Mouse (Mus musculus) heart, embryonic 12.5 days (tissue): Measurements from ENCODE around the gene 1110004F10Rik. TPM values are rescaled to one million over a fixed set of nuclear protein-coding genes. Genes with fewer than 3 reads are reported as not detected.

ENCODE experiments used
- ATAC-seq: fragments of 200-750 bp; cut with Nextera tagmentation; 2 replicates; pipeline ENCODE4 v1.8.0; 2017; ENCODE audit warnings: moderate TSS enrichment, moderate library complexity; ENCODE audit not compliant: insufficient number of reproducible peaks, low FRiP score
- H3K27ac ChIP-seq: fragments of 300-500 bp; sonication (generic); 2 replicates; pipeline ENCODE4 v1.5.1; 2016; ENCODE audit warnings: mild to moderate bottlenecking, moderate library complexity; ENCODE audit not compliant: poor library complexity, severe bottlenecking
- H3K27me3 ChIP-seq: fragments of 300-500 bp; sonication (generic); replicated peaks from 2 replicates; pipeline ENCODE4 v1.6.1; 2016; ENCODE audit warnings: mild to moderate bottlenecking, moderate library complexity
- H3K36me3 ChIP-seq: fragments of 300-500 bp; sonication (generic); 2 replicates; pipeline ENCODE4 v1.6.1; 2016; ENCODE audit warnings: mild to moderate bottlenecking, moderate library complexity
- H3K4me1 ChIP-seq: fragments of 300-500 bp; sonication (generic); replicated peaks from 2 replicates; pipeline ENCODE4 v1.6.1; 2016; ENCODE audit warnings: mild to moderate bottlenecking
- H3K4me2 ChIP-seq: fragments of 300-500 bp; sonication (generic); 2 replicates; pipeline ENCODE4 v1.6.1; 2016; ENCODE audit warnings: mild to moderate bottlenecking, moderate library complexity
- H3K4me3 ChIP-seq: fragments of 300-500 bp; sonication (generic); 2 replicates; pipeline ENCODE4 v1.5.1; 2016; ENCODE audit warnings: mild to moderate bottlenecking
- H3K9ac ChIP-seq: fragments of 300-500 bp; sonication (generic); 2 replicates; pipeline ENCODE4 v1.6.1; 2016; ENCODE audit warnings: mild to moderate bottlenecking, moderate library complexity
- H3K9me3 ChIP-seq: fragments of 300-500 bp; sonication (generic); replicated peaks from 2 replicates; pipeline ENCODE4 v1.6.1; 2016; ENCODE audit warnings: mild to moderate bottlenecking, moderate library complexity
- WGBS: fragments of 180-500 bp; shearing (Covaris S2); methylation state at CpG from one replicate; pipeline ENCODE4 v1.1.7; 2016; 5-methylcytosine and 5-hydroxymethylcytosine counted together
- polyA plus RNA-seq: library from polyadenylated mRNA; unstranded; fragments of >200 nt; fragmentation: Nextera tagmentation; extraction: Ambion mirVana; gene quantifications from 2 replicates; pipeline ENCODE4 v1.2.1, GENCODE M21; 2016

Gene 1110004F10Rik
- polyA plus RNA-seq, result 173 and 190 TPM in 2 replicates

GRCm38 (mm10) chr7:116039196-116039537 is at the start of gene 1110004F10Rik:
TSS of gene 1110004F10Rik (plus strand) at chr7:116039397.
- H3K4me3 ChIP-seq, result peak within 1 kb of the TSS; percentile 58
- peaks cover 18% of the 10 kb centered on the region for H3K4me1 ChIP-seq
- H3K4me2 ChIP-seq, result peak within 1 kb of the TSS; percentile 99
- peaks cover 27% of the 10 kb centered on the region for H3K27me3 ChIP-seq
- no peaks in the 10 kb centered on the region for H3K9me3 ChIP-seq
- peak; percentile 22; the same call in 1 of the 2 replicates for ATAC-seq
- peak within 1 kb of the TSS; percentile 74 for H3K9ac ChIP-seq
- no peaks in the 10 kb centered on the region for H3K36me3 ChIP-seq
- under 1% methylated on average over 11 of the region's 11 CpGs for WGBS
- H3K27ac ChIP-seq, result no peak within 1 kb of the TSS

GRCm38 (mm10) chr7:116002726-116003125 is 36.5 kb upstream of the 1110004F10Rik start:
- no peak overlapping the region for H3K27ac ChIP-seq
- H3K4me2 ChIP-seq, result no peak overlapping the region
- no peak overlapping the region for H3K9ac ChIP-seq
- ATAC-seq, result no peak
- H3K4me1 ChIP-seq, result peaks cover 6% of the 10 kb centered on the region; the same call in 1 of the 2 replicates
- H3K27me3 ChIP-seq, result no peaks in the 10 kb centered on the region
- 86% methylated on average over 4 of the region's 4 CpGs for WGBS
- H3K9me3 ChIP-seq, result no peaks in the 10 kb centered on the region
- H3K36me3 ChIP-seq, result no peaks in the 10 kb centered on the region
- no peak overlapping the region for H3K4me3 ChIP-seq

- Histone ChIP-seq H3K9ac (peak overlapping the region; percentile 93), H3K27me3 (no peaks in the 10 kb centered on the region), H3K4me3 (peak overlapping the region; percentile 71), H3K9me3 (no peaks in the 10 kb centered on the region), H3K4me2 (peak overlapping the region; percentile 91), H3K27ac (peak overlapping the region; percentile 93), H3K4me1 (peaks cover 17% of the 10 kb centered on the region), H3K36me3 (no peaks in the 10 kb centered on the region)
- no peak for ATAC-seq
- WGBS, result 35% methylated on average over 3 of the region's 3 CpGs
These were observed 9.2 kb upstream of the 1110004F10Rik start for GRCm38 (mm10) chr7:116029991-116030390.

- WGBS, result 8% methylated on average over 26 of the region's 26 CpGs
- peak overlapping the region; percentile 93 for H3K9ac ChIP-seq
- ATAC-seq, result peak; percentile 51
These were observed 8.4 kb upstream of the 1110004F10Rik start for GRCm38 (mm10) chr7:116030597-116031387.

GRCm38 (mm10) chr7:116031388-116031717 is 7.8 kb upstream of the 1110004F10Rik start:
- WGBS, result under 1% methylated on average over 14 of the region's 14 CpGs
- Histone ChIP-seq H3K4me3 (peak overlapping the region; percentile 71), H3K4me1 (peaks cover 17% of the 10 kb centered on the region), H3K36me3 (no peaks in the 10 kb centered on the region), H3K4me2 (peak overlapping the region; percentile 91), H3K9me3 (no peaks in the 10 kb centered on the region), H3K9ac (peak overlapping the region; percentile 93), H3K27ac (peak overlapping the region; percentile 93), H3K27me3 (peaks cover 11% of the 10 kb centered on the region)
- ATAC-seq, result no peak; the same call in 1 of the 2 replicates

More at GRCm38 (mm10) chr7:116030597-116031387, 8.4 kb upstream of the 1110004F10Rik start:
- H3K27me3 ChIP-seq, result peaks cover 6% of the 10 kb centered on the region
- peaks cover 17% of the 10 kb centered on the region for H3K4me1 ChIP-seq
- no peaks in the 10 kb centered on the region for H3K36me3 ChIP-seq
- peak overlapping the region; percentile 93 for H3K27ac ChIP-seq
- peak overlapping the region; percentile 71 for H3K4me3 ChIP-seq
- H3K4me2 ChIP-seq, result peak overlapping the region; percentile 91
- no peaks in the 10 kb centered on the region for H3K9me3 ChIP-seq

- H3K4me3 ChIP-seq, result peak overlapping the region; percentile 71
- no peaks in the 10 kb centered on the region for H3K9me3 ChIP-seq
- peak overlapping the region; percentile 93 for H3K27ac ChIP-seq
- H3K4me2 ChIP-seq, result peak overlapping the region; percentile 91
- peaks cover 17% of the 10 kb centered on the region for H3K27me3 ChIP-seq
- under 1% methylated on average over 65 of the region's 65 CpGs for WGBS
- H3K4me1 ChIP-seq, result peaks cover 17% of the 10 kb centered on the region
- H3K36me3 ChIP-seq, result no peaks in the 10 kb centered on the region
- peak; percentile 52; the same call in 1 of the 2 replicates for ATAC-seq
- H3K9ac ChIP-seq, result peak overlapping the region; percentile 93
These were observed 7.2 kb upstream of the 1110004F10Rik start for GRCm38 (mm10) chr7:116031718-116032595.

- Histone ChIP-seq H3K4me1 (peaks cover 22% of the 10 kb centered on the region), H3K27me3 (peaks cover 23% of the 10 kb centered on the region), H3K36me3 (no peaks in the 10 kb centered on the region), H3K9ac (peak overlapping the region; percentile 93), H3K9me3 (no peaks in the 10 kb centered on the region), H3K4me2 (peak overlapping the region; percentile 91), H3K4me3 (peak overlapping the region; percentile 71), H3K27ac (peak overlapping the region; percentile 93)
- WGBS, result under 1% methylated on average over 11 of the region's 11 CpGs
- ATAC-seq, result no peak
These were observed 6.4 kb upstream of the 1110004F10Rik start for GRCm38 (mm10) chr7:116032596-116033307.

- H3K36me3 ChIP-seq, result no peaks in the 10 kb centered on the region
- under 1% methylated on average over 54 of the region's 54 CpGs for WGBS
- peaks cover 29% of the 10 kb centered on the region for H3K4me1 ChIP-seq
- H3K9ac ChIP-seq, result peak overlapping the region; percentile 70
- H3K27me3 ChIP-seq, result peaks cover 23% of the 10 kb centered on the region
- peak overlapping the region; percentile 93 for H3K27ac ChIP-seq
- ATAC-seq, result peak; percentile 58
- H3K4me3 ChIP-seq, result peak overlapping the region; percentile 71
- H3K9me3 ChIP-seq, result no peaks in the 10 kb centered on the region
- H3K4me2 ChIP-seq, result peak overlapping the region; percentile 91
These were observed 5.6 kb upstream of the 1110004F10Rik start for GRCm38 (mm10) chr7:116033371-116034241.

GRCm38 (mm10) chr7:116034282-116034758 is 4.9 kb upstream of the 1110004F10Rik start:
- Histone ChIP-seq H3K27ac (peak overlapping the region; percentile 93), H3K9me3 (no peaks in the 10 kb centered on the region), H3K4me3 (peak overlapping the region; percentile 71), H3K36me3 (no peaks in the 10 kb centered on the region), H3K27me3 (peaks cover 23% of the 10 kb centered on the region), H3K4me1 (peaks cover 32% of the 10 kb centered on the region), H3K9ac (peak overlapping the region; percentile 70), H3K4me2 (peak overlapping the region; percentile 91)
- peak; percentile 22; the same call in 1 of the 2 replicates for ATAC-seq
- under 1% methylated on average over 25 of the region's 25 CpGs for WGBS

- Histone ChIP-seq H3K27ac (no peak overlapping the region), H3K9me3 (no peaks in the 10 kb centered on the region), H3K9ac (no peak overlapping the region), H3K4me3 (no peak overlapping the region), H3K4me2 (0 out of 2 replicates have a peak overlapping the region, but pooled peaks have one; percentile 91), H3K4me1 (peaks cover 23% of the 10 kb centered on the region), H3K27me3 (peaks cover 23% of the 10 kb centered on the region), H3K36me3 (no peaks in the 10 kb centered on the region)
- no peak for ATAC-seq
- 54% methylated on average over 4 of the region's 4 CpGs for WGBS
These were observed 3.7 kb upstream of the 1110004F10Rik start for GRCm38 (mm10) chr7:116035504-116035903.
